Comparison of ENCODE assay signal across 21 mouse cellular contexts in genomic region chr4:89976146-89976545, GRCm38 (mm10).
DNase-seq lines count a peak whose midpoint lies in the region; ATAC-seq lines count a peak whose summit lies in the region.
"Had no signal": no experiment of that assay in that cellular context is flagged by ENCODE, and none has a peak within 500 bp of the region (broad histone marks: within the 10 kb centered on the region; RNA-seq: fewer than 3 reads in every experiment).

No protein-coding gene starts in this region.

- DNase-seq in frontal cortex, postnatal 10 days (ENCODE audit: low spot score in 2 of 2): no peak
- peak; percentile 12 for DNase-seq in left cerebral cortex, adult 11 months (ENCODE audit: low spot score)
- no peak for DNase-seq in left cerebral cortex, postnatal 10 days (ENCODE audit: extremely low spot score in 1 of 2, low spot score in 2 of 2)
- peak; percentile 3 for DNase-seq in right cerebral cortex, adult 18-20 months
- DNase-seq in right cerebral cortex, postnatal 36 days (ENCODE audit: low spot score in 2 of 2): no peak
- DNase-seq: adrenal gland, adult 8-10 months; adrenal gland, postnatal 14 days; adrenal gland, postnatal 36 days; B cell, adult 2 months; cerebellum, adult 11 months; cerebellum, adult 18-20 months; cerebellum, adult 8-10 months; cerebellum, adult 9-11 months; cerebellum, postnatal 25 days had no signal

- intact Hi-C loops in left cerebral cortex, postnatal 10 days (cut with DNase I): no loop called here

- ATAC-seq in frontal cortex, adult (ENCODE audit: low TSS enrichment): peak; percentile 85
- no peak for ATAC-seq in granulocyte monocyte progenitor cell, adult 5-6 weeks (replicated peaks; ENCODE audit: poor library complexity, severe bottlenecking)
- ATAC-seq: activated CD4-positive, CD25-positive, alpha-beta regulatory T cell, adult 4 months; CD4-positive, CD25-positive, alpha-beta regulatory T cell, adult 4 months; forebrain, embryonic 13.5 days; forebrain, embryonic 15.5 days; Patski had no signal

Comparison
In these comparisons a context has a peak if more than half of its experiments do, and no peak if none do; other contexts are left out.
1. DNase-seq: peak in left cerebral cortex, adult 11 months (single experiment) and right cerebral cortex, adult 18-20 months (single experiment); none in frontal cortex, postnatal 10 days (0 of 2), left cerebral cortex, postnatal 10 days (0 of 2) and right cerebral cortex, postnatal 36 days (0 of 2).